Mouse (Mus musculus): ENCODE data around the gene Sema4a.
"Not testable (repeated sequence)": the region's sequence is repeated elsewhere in the genome, so short reads cannot be mapped to it uniquely, and the experiment has no call there.

Sema4a gene

GRCm38 (mm10) chr3:88428639-88429038, 32.3 kb downstream of the Sema4a start:
- not testable (repeated sequence) for DNase-seq (ENCODE audit: low read depth, low spot score)

GRCm38 (mm10) chr3:88427342-88427905, 33.6 kb downstream of the Sema4a start:
- DNase-seq (ENCODE audit: low read depth, low spot score) = no peak

- no peak for DNase-seq (ENCODE audit: low read depth, low spot score)
Measured at GRCm38 (mm10) chr3:88425708-88426420, 35.1 kb downstream of the Sema4a start.

- DNase-seq (ENCODE audit: low read depth, low spot score) = no peak
Measured at GRCm38 (mm10) chr3:88425330-88425689, 35.7 kb downstream of the Sema4a start.

GRCm38 (mm10) chr3:88424605-88425329, 36.2 kb downstream of the Sema4a start, which contains the start of gene Slc25a44:
TSS of gene Slc25a44 (minus strand) at chr3:88425139.
- DNase-seq (ENCODE audit: low read depth, low spot score) = peak; percentile 96

GRCm38 (mm10) chr3:88422020-88422720, 38.8 kb downstream of the Sema4a start:
- DNase-seq (ENCODE audit: low read depth, low spot score) = no peak

GRCm38 (mm10) chr3:88420771-88421170, 40.2 kb downstream of the Sema4a start:
- no peak for DNase-seq (ENCODE audit: low read depth, low spot score)

DNA sequence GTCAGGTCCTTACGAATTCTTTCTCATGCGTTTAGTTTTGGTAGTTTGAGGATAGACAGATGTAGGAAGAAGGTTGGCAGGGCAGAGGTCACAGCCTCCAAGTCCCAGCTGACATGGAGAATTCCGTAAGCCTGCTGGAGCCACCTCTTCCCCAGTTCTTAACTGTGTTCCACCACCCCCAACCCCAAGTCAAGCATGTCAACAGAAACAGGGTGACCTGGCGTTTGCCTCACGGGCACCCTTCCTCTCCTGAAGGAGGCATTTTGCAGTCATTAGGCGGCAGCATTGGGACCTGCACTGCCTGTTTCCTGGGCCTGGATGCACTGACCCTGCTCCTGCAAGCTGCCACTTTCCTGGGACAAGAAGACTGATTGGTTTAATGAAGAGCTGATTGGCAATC, 43.0 kb downstream of the Sema4a start:
- DNase-seq (ENCODE audit: low read depth, low spot score) = no peak

DNA sequence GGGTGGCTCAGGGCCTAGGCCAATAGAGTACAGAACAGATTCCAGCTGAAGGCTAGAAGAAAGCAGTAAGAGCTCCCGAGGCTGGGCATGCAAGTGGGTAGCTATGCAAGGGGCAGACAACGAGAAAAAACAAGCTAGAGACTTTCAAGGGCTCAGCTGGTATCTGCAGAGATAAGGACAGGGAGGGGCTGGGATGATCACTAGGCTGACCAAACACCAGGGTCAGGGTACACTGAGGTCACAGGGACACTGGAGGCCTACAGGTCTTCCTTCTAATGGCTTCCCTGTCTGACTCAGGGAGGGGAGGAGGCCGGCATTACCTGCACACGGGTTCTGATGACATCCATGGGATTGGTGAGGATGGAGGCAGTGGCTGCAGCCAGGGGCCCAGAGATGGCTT, 45.3 kb downstream of the Sema4a start:
- no peak for DNase-seq (ENCODE audit: low read depth, low spot score)

DNA sequence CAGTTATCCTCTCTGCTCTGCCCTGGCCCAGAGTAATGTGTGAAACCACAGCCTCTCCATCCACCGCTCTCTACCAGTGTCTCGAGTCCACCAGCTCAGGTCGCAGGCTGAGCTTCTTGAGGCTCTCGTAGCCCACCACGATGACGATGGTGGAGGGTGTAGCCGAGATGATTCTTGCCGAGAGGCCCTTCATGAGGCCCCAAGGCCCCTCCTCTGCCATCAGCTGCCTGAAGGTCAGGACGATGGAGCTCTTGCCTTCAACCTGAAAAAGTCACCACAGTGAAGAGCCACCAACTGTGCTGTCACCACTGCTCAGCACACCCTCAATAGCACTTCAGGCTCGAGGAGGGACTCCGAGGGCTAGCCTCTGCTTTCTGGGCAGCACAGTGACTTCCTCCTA, 48.3 kb downstream of the Sema4a start:
- DNase-seq (ENCODE audit: low read depth, low spot score) = no peak

- DNase-seq (ENCODE audit: low read depth, low spot score) = no peak
Measured at GRCm38 (mm10) chr3:88411681-88412080, 49.3 kb downstream of the Sema4a start.

DNA sequence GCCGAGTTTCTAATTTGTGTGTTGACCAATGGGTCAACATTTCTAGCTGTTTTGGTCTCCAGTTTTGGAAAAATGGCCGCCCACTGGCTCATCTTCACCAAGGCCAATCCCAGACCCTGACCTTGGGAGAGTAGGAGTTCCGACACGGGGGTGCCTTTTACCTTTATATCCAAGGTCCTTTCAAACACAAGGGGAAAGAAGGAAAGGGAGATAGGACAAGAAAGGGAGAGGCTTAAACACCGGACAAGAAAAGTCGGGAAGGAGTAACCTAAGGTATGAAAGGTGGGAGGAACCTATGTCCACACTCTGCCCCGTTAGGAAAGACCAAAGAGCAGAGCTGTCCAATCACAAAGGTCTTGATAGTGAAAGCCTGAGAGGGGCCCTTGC, 50.3 kb downstream of the Sema4a start:
- DNase-seq (ENCODE audit: low read depth, low spot score) = no peak

GRCm38 (mm10) chr3:88409741-88410644, 51.0 kb downstream of the Sema4a start, which contains the start of gene Pmf1:
TSS of gene Pmf1 (minus strand) at chr3:88410331.
- DNase-seq (ENCODE audit: low read depth, low spot score) = peak; percentile 76

DNA sequence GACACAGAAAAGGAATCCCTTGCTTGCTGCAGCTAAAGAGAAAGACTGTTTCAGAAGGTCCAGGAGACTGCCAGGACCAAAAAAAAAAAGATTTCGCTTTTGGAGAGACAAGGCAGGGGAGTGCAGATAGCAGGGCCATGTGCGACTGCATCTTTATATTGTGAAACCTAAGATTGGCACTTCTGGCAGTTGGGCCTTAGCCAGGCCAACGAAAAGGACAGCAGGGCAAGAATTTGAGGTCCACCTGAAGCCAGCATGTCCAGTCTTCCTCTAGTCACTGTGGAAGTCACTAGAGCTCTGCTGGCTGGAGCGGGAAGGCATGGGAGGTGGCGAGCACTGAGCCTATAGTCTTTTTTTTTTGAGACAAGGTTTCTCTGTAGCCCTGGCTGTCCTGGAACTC, 52.0 kb downstream of the Sema4a start:
- no peak for DNase-seq (ENCODE audit: low read depth, low spot score)

GRCm38 (mm10) chr3:88407529-88407928, 53.5 kb downstream of the Sema4a start:
- no peak for DNase-seq (ENCODE audit: low read depth, low spot score)

DNA sequence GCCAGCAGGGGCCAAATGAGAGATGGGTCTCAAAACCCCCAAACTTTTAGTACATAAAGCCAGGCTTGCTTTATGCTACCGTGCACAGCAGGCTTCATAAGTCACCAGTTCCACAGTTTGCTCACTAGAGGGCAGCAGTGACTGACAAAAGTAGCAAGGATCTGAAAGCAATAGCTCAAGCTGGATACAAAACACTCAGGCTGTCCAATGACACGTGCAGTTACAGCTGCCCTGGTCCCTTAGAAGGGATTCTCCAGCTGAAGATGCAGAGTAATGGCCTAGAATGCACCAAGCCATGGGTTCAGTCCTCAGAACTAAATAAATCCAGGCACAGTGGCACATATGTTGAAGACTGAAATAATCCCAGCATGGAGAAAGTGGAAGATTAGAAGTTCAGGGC, 53.9 kb downstream of the Sema4a start:
- DNase-seq (ENCODE audit: low read depth, low spot score) = peak; percentile 81

DNA sequence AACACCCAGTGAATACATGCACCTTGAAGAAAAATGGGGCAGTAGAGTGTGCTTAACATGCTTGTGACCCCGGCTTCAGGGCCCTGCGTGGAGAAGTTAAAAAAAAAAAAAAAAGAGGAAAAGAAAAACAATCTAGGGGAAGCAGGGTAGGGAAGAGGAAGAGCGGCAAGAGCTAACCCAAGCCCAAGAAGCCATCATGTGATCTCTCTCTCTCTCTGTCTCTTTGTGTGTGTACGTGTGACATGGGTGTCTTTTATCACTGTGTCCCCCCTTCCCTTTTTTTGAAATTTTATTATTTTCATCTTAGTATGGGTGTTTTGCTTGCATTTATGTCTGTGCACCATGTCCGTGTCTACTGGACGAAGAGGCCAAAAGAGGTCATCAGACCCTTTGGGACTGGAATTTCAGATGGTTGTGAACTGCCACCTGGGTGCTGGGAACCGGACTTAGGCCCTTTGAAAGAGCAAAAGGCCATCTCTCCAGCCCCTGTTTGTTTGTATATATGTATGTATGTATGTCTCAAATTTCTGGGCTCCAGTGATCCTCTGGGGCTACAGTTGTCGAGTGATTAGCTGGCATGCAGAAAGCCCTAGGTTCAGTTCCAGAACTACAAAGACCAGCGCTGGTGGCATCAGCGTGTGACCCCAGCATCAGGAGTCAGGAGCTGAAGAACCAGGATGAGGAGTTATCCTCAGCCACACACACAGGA, 57.3 kb downstream of the Sema4a start:
- DNase-seq (ENCODE audit: low read depth, low spot score) = no peak

DNA sequence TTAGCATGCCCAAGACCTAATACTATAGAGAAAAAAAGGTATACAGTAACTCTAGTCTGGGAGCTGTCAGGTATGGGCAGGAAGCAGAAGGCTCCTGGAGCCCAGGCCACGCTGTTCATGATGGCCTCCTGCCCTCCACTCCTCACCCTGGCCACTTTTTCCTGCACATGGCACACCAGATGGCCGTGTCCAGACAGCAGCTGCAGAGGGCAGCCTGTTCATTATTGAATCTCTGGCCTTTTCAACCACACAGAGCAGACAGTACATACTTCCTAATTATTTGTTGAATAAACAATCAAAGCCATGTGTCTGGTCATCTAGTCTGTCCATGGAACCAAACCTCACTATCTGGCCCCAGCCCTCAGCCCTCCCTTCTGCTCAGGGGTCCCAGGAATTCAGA, 62.3 kb downstream of the Sema4a start:
- DNase-seq (ENCODE audit: low read depth, low spot score) = no peak

- DNase-seq (ENCODE audit: low read depth, low spot score) = no peak
Measured at GRCm38 (mm10) chr3:88395742-88396141, 65.2 kb downstream of the Sema4a start.

DNA sequence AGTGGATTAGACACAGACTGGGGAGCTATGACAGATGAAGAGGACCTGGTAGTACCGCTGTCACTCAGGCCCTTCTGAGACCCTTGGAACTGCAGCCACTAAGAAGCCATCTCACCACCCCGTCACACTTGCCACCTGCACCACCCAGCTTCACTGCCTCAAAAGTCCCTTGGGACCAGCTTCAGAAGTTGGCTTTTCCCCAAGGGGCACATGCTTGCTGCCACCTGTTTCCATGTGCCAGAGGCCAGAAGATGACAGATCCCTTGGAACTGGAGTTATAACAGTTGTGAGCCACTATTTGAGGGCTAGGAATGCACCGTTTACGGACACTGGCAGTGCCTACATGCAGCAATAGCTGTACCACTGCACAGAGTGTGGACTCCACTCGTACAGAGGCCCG, 65.7 kb downstream of the Sema4a start:
- DNase-seq (ENCODE audit: low read depth, low spot score) = no peak
